Mouse (Mus musculus) small intestine, adult 2 months (tissue): Measurements from ENCODE around the gene Hoxa3.

Source experiments
- CTCF ChIP-seq: fragments of 200-500 bp; IDR thresholded peaks from 2 replicates; pipeline ENCODE4 v1.5.1; 2012; ENCODE audit warnings: low read depth, mild to moderate bottlenecking, control low read depth, inconsistent platforms, low read length, moderate library complexity, mixed read lengths; ENCODE audit not compliant: insufficient replicate concordance, insufficient read length; ENCODE audit errors: extremely low read depth
- POLR2A ChIP-seq: fragments of 200-500 bp; IDR thresholded peaks from 2 replicates; pipeline ENCODE4 v1.6.1; 2012; ENCODE audit warnings: low read depth, mild to moderate bottlenecking, control low read depth, inconsistent platforms, low read length, moderate library complexity

GRCm38 (mm10) chr6:52229558-52230416 is 16.7 kb upstream of the Hoxa3 start:
- TF ChIP-seq POLR2A (no peak), CTCF (no peak)
